Mouse (Mus musculus) liver, embryonic 14 days (tissue): Measurements from ENCODE around the gene Scn8a. TPM values are rescaled to one million over a fixed set of nuclear protein-coding genes. Genes with fewer than 3 reads are reported as not detected.

Source experiments
- polyA plus RNA-seq: library from polyadenylated mRNA; depleted of rRNA; stranded (reverse); fragments of >200 nt; gene quantifications from 2 replicates; pipeline ENCODE4 v1.2.3, GENCODE M21; 2012; rRNA removed

The Scn8a gene
- 0.07 and 0.28 TPM in 2 replicates for polyA plus RNA-seq

GRCm38 (mm10) chr15:100869558-100869957 is at the start of gene Scn8a:
TSS of gene Scn8a (plus strand) at chr15:100869858.

DNA sequence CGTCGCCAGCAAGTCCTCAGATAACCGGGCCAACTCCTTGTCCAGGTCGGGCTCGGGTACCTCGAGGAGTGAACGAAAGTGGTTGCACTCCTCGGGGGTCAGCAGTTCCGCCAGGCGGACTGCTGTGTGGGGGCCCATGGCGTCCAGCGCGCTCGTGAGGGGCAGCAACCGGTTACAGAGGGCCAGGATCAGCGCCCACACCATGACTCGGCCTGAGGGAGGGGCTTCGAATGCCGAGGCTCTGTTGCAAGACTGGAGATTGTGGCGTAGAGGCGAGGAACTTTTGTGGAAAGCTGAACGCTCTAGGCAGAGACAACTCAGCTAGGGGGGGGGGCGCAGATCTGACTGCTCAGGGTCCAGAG is 177.5 kb downstream of the Scn8a start, which contains the start of gene Gm47841:
Gm47841 (minus strand) TSS at position 204 of the 362 bp plus-strand sequence.

GRCm38 (mm10) chr15:101077813-101078730 is 208.4 kb downstream of the Scn8a start, which contains the start of gene Fignl2:
TSS of gene Fignl2 (minus strand) at chr15:101078567.

Other genes starting within 250 kb of the Scn8a start
- gene Smagp, start 232.9 kb upstream of the Scn8a start, polyA plus RNA-seq: 6.4 and 7.3 TPM in 2 replicates
- gene Bin2, start 200.3 kb upstream of the Scn8a start, polyA plus RNA-seq: 18.0 and 18.6 TPM in 2 replicates
- gene Cela1, start 181.9 kb upstream of the Scn8a start, polyA plus RNA-seq: 7.2 and 9.2 TPM in 2 replicates
- gene Galnt6, start 140.5 kb upstream of the Scn8a start, polyA plus RNA-seq: 0.37 and 0.53 TPM in 2 replicates
- gene Slc4a8, start 108.1 kb upstream of the Scn8a start, polyA plus RNA-seq: 0.07 and 0.22 TPM in 2 replicates
- gene Gm47841, start 177.5 kb downstream of the Scn8a start, polyA plus RNA-seq: not detected in 2 replicates
- 1.0 and 1.2 TPM in 2 replicates for gene Fignl2, start 208.7 kb downstream of the Scn8a start, polyA plus RNA-seq
- not detected in 2 replicates for gene Ankrd33, start 245.9 kb downstream of the Scn8a start, polyA plus RNA-seq